Mouse (Mus musculus): ENCODE results near the gene Lsm14b. TPM values are rescaled to one million over a fixed set of nuclear protein-coding genes. Genes with fewer than 3 reads are reported as not detected.

Lsm14b gene
- polyA plus RNA-seq (2015; fragmentation: Nextera tagmentation; extraction: Ambion mirVana), result 2.0 and 2.2 TPM in 2 replicates

GRCm38 (mm10) chr2:180024401-180025098 is at the start of gene Lsm14b:
Gene Lsm14b (plus strand): TSS chr2:180024987.
- Histone ChIP-seq H3K27ac (ENCODE audit: low read length) (peak within 1 kb of the TSS; percentile 90), H3K36me3 (ENCODE audit: control insufficient read depth, insufficient read depth, low read length) (no peaks in the 10 kb centered on the region), H3K4me2 (ENCODE audit: low read depth, low read length) (peak within 1 kb of the TSS; percentile 92), H3K9me3 (replicated peaks; ENCODE audit: control insufficient read depth, low read length) (no peaks in the 10 kb centered on the region), H3K4me3 (replicated peaks; ENCODE audit: low read length) (peak within 1 kb of the TSS; percentile 92), H3K9ac (ENCODE audit: low read length) (peak within 1 kb of the TSS; percentile 93), H3K27me3 (ENCODE audit: control insufficient read depth, insufficient read depth, low read length) (peaks cover 8% of the 10 kb centered on the region), H3K4me1 (ENCODE audit: control insufficient read depth, insufficient read depth, low read length) (peaks cover 24% of the 10 kb centered on the region)
- peak; percentile 95 for ATAC-seq (ENCODE audit: insufficient read depth, low FRiP score)
- WGBS, result under 1% methylated on average over 73 of the region's 80 CpGs

- Histone ChIP-seq H3K4me2 (ENCODE audit: low read depth, low read length) (peak overlapping the region; percentile 99), H3K4me1 (ENCODE audit: control insufficient read depth, insufficient read depth, low read length) (peaks cover 33% of the 10 kb centered on the region), H3K9ac (ENCODE audit: low read length) (peak overlapping the region; percentile 89), H3K36me3 (ENCODE audit: control insufficient read depth, insufficient read depth, low read length) (no peaks in the 10 kb centered on the region), H3K4me3 (replicated peaks; ENCODE audit: low read length) (peak overlapping the region; percentile 81), H3K27ac (ENCODE audit: low read length) (peak overlapping the region; percentile 88; the same call in 1 of the 2 replicates), H3K9me3 (replicated peaks; ENCODE audit: control insufficient read depth, low read length) (no peaks in the 10 kb centered on the region), H3K27me3 (ENCODE audit: control insufficient read depth, insufficient read depth, low read length) (no peaks in the 10 kb centered on the region)
- WGBS, result 0% methylated on average over 40 of the region's 82 CpGs
- ATAC-seq (ENCODE audit: insufficient read depth, low FRiP score), result peak; percentile 1; the same call in 1 of the 2 replicates
These were observed 48.9 kb upstream of the Lsm14b start for GRCm38 (mm10) chr2:179975851-179976250.

- peaks cover 33% of the 10 kb centered on the region for H3K4me1 ChIP-seq (ENCODE audit: control insufficient read depth, insufficient read depth, low read length)
- no peaks in the 10 kb centered on the region for H3K27me3 ChIP-seq (ENCODE audit: control insufficient read depth, insufficient read depth, low read length)
- peak overlapping the region; percentile 88 for H3K27ac ChIP-seq (ENCODE audit: low read length)
- no peaks in the 10 kb centered on the region for H3K36me3 ChIP-seq (ENCODE audit: control insufficient read depth, insufficient read depth, low read length)
- no peaks in the 10 kb centered on the region for H3K9me3 ChIP-seq (replicated peaks; ENCODE audit: control insufficient read depth, low read length)
- peak overlapping the region; percentile 99 for H3K4me2 ChIP-seq (ENCODE audit: low read depth, low read length)
- peak overlapping the region; percentile 81 for H3K4me3 ChIP-seq (replicated peaks; ENCODE audit: low read length)
- ATAC-seq (ENCODE audit: insufficient read depth, low FRiP score), result peak; percentile 20
- WGBS, result under 1% methylated on average over 27 of the region's 54 CpGs
- peak overlapping the region; percentile 89 for H3K9ac ChIP-seq (ENCODE audit: low read length)
These were observed 48.5 kb upstream of the Lsm14b start for GRCm38 (mm10) chr2:179976295-179976627.

- Histone ChIP-seq H3K4me2 (ENCODE audit: low read depth, low read length) (peak within 1 kb of the TSS; percentile 99), H3K9ac (ENCODE audit: low read length) (peak within 1 kb of the TSS; percentile 96), H3K9me3 (replicated peaks; ENCODE audit: control insufficient read depth, low read length) (no peaks in the 10 kb centered on the region), H3K27ac (ENCODE audit: low read length) (peak within 1 kb of the TSS; percentile 94), H3K36me3 (ENCODE audit: control insufficient read depth, insufficient read depth, low read length) (no peaks in the 10 kb centered on the region), H3K4me1 (ENCODE audit: control insufficient read depth, insufficient read depth, low read length) (peaks cover 33% of the 10 kb centered on the region), H3K27me3 (ENCODE audit: control insufficient read depth, insufficient read depth, low read length) (no peaks in the 10 kb centered on the region), H3K4me3 (replicated peaks; ENCODE audit: low read length) (peak within 1 kb of the TSS; percentile 81)
- peak; percentile 95 for ATAC-seq (ENCODE audit: insufficient read depth, low FRiP score)
- under 1% methylated on average over 58 of the region's 84 CpGs for WGBS
These were observed 48.0 kb upstream of the Lsm14b start, which contains the start of gene Taf4 for GRCm38 (mm10) chr2:179976628-179977343. Gene Taf4 (minus strand): TSS chr2:179976646.

- Histone ChIP-seq H3K4me3 (replicated peaks; ENCODE audit: low read length) (peak overlapping the region; percentile 81), H3K4me1 (ENCODE audit: control insufficient read depth, insufficient read depth, low read length) (peaks cover 33% of the 10 kb centered on the region), H3K27me3 (ENCODE audit: control insufficient read depth, insufficient read depth, low read length) (no peaks in the 10 kb centered on the region), H3K36me3 (ENCODE audit: control insufficient read depth, insufficient read depth, low read length) (no peaks in the 10 kb centered on the region), H3K4me2 (ENCODE audit: low read depth, low read length) (peak overlapping the region; percentile 48), H3K27ac (ENCODE audit: low read length) (peak overlapping the region; percentile 94), H3K9me3 (replicated peaks; ENCODE audit: control insufficient read depth, low read length) (no peaks in the 10 kb centered on the region), H3K9ac (ENCODE audit: low read length) (peak overlapping the region; percentile 96)
- ATAC-seq (ENCODE audit: insufficient read depth, low FRiP score), result no peak
- 5% methylated on average over 10 of the region's 10 CpGs for WGBS
These were observed 47.3 kb upstream of the Lsm14b start for GRCm38 (mm10) chr2:179977344-179978025.

GRCm38 (mm10) chr2:179978250-179978649 is 46.5 kb upstream of the Lsm14b start:
- Histone ChIP-seq H3K4me2 (ENCODE audit: low read depth, low read length) (no peak overlapping the region), H3K36me3 (ENCODE audit: control insufficient read depth, insufficient read depth, low read length) (no peaks in the 10 kb centered on the region)

GRCm38 (mm10) chr2:179979836-179980235 is 45.0 kb upstream of the Lsm14b start:
- H3K4me2 ChIP-seq (ENCODE audit: low read depth, low read length), result no peak overlapping the region
- H3K27me3 ChIP-seq (ENCODE audit: control insufficient read depth, insufficient read depth, low read length), result no peaks in the 10 kb centered on the region
- H3K9me3 ChIP-seq (replicated peaks; ENCODE audit: control insufficient read depth, low read length), result no peaks in the 10 kb centered on the region
- H3K9ac ChIP-seq (ENCODE audit: low read length), result no peak overlapping the region
- ATAC-seq (ENCODE audit: insufficient read depth, low FRiP score), result no peak
- peaks cover 17% of the 10 kb centered on the region for H3K4me1 ChIP-seq (ENCODE audit: control insufficient read depth, insufficient read depth, low read length)
- no peak overlapping the region for H3K27ac ChIP-seq (ENCODE audit: low read length)
- no peaks in the 10 kb centered on the region for H3K36me3 ChIP-seq (ENCODE audit: control insufficient read depth, insufficient read depth, low read length)
- no peak overlapping the region for H3K4me3 ChIP-seq (replicated peaks; ENCODE audit: low read length)
- WGBS, result 56% methylated on average over 8 of the region's 8 CpGs

More at GRCm38 (mm10) chr2:179978250-179978649, 46.5 kb upstream of the Lsm14b start:
- Histone ChIP-seq H3K4me1 (ENCODE audit: control insufficient read depth, insufficient read depth, low read length) (peaks cover 31% of the 10 kb centered on the region), H3K27ac (ENCODE audit: low read length) (no peak overlapping the region), H3K4me3 (replicated peaks; ENCODE audit: low read length) (no peak overlapping the region), H3K9ac (ENCODE audit: low read length) (no peak overlapping the region), H3K9me3 (replicated peaks; ENCODE audit: control insufficient read depth, low read length) (no peaks in the 10 kb centered on the region), H3K27me3 (ENCODE audit: control insufficient read depth, insufficient read depth, low read length) (no peaks in the 10 kb centered on the region)
- ATAC-seq (ENCODE audit: insufficient read depth, low FRiP score), result no peak
- 86% methylated on average over 3 of the region's 3 CpGs for WGBS

- ATAC-seq (ENCODE audit: insufficient read depth, low FRiP score), result no peak
- Histone ChIP-seq H3K36me3 (ENCODE audit: control insufficient read depth, insufficient read depth, low read length) (no peaks in the 10 kb centered on the region), H3K4me3 (replicated peaks; ENCODE audit: low read length) (no peak overlapping the region), H3K9me3 (replicated peaks; ENCODE audit: control insufficient read depth, low read length) (no peaks in the 10 kb centered on the region), H3K4me1 (ENCODE audit: control insufficient read depth, insufficient read depth, low read length) (peaks cover 13% of the 10 kb centered on the region; the same call in 1 of the 2 replicates), H3K9ac (ENCODE audit: low read length) (no peak overlapping the region), H3K27me3 (ENCODE audit: control insufficient read depth, insufficient read depth, low read length) (no peaks in the 10 kb centered on the region), H3K27ac (ENCODE audit: low read length) (no peak overlapping the region), H3K4me2 (ENCODE audit: low read depth, low read length) (no peak overlapping the region)
- 45% methylated on average over 4 of the region's 4 CpGs for WGBS
These were observed 44.2 kb upstream of the Lsm14b start for GRCm38 (mm10) chr2:179980616-179981015.
